Mouse (Mus musculus) liver, embryonic 14.5 days (tissue): ENCODE results near the gene Ext2.

Experiments
- CTCF ChIP-seq: IDR thresholded peaks from 2 replicates; pipeline ENCODE4 v1.5.1; 2016; ENCODE audit warnings: antibody characterized with exemption, low read depth, control low read depth
- EP300 ChIP-seq: IDR thresholded peaks from 2 replicates; pipeline ENCODE4 v1.6.1; 2016; ENCODE audit warnings: antibody characterized with exemption, low read depth

DNA sequence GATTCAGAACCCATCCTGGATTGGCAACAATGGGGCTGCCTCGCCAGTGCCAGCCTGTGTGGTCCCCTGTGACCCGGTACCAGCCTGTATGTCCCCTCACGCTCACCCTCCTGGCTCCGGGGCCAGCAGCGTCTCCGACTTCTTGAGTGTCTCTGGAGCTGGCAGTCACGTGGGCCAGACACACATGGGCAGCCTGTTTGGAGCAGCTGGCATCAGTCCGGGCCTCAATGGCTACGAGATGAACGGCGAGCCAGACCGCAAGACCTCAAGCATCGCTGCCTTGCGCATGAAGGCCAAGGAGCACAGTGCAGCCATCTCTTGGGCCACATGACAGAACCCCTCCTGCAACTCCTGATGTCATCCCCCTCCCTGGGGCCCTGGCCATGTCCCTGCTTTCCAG is 145.1 kb downstream of the Ext2 start:
- TF ChIP-seq CTCF (no peak), EP300 (no peak)
